In the genomic region with DNA sequence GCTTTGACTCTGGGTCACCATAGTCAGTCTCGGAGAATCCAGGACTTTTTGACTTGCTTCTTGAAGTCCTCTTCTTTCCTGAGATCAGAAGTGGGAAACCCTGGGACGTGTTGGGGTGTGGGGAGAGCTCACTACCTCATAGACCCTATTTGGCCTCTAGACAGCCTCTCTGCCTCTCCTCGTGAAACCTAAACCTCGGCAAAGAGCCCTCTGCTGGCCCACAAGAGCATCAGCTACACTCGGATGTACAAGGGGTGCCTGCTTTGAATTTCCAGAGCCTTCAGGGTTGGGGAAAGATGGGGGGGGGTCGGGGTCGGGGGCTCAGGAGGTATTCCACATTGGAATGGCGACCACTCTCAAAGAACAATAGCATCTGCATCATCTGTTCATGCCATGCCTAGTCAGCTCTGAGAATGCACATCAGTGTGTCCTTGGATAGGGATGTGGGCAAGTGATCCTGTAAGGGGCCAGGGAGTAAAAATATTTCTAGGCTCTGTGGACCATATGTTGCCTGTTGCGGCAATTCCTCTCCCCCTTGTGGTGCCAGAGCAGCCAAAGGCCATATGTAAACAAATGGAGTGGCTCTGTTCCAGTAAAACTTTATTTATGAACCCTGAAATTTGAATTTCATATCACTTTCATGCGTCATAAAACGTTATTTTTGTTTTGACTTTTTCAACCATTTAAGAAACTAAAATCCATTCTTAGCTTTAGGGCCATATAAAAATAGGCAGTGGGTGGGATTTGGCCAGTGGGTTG, we compare ENCODE assay signal across 10 mouse cellular contexts. TPM values are rescaled to one million over a fixed set of nuclear protein-coding genes. Genes with fewer than 3 reads are reported as not detected.
A peak's percentile ranks its signal among the peaks of the same experiment; 100 is the strongest.
DNase-seq lines count a peak whose midpoint lies in the region; ATAC-seq lines count a peak whose summit lies in the region.
"Had no signal": no experiment of that assay in that cellular context is flagged by ENCODE, and none has a peak within 500 bp of the region (broad histone marks: within the 10 kb centered on the region; RNA-seq: fewer than 3 reads in every experiment).

No protein-coding gene starts in this region.

- no peaks in the 10 kb centered on the region for H3K9me3 ChIP-seq in kidney, embryonic 15.5 days (replicated peaks)
- no peaks in the 10 kb centered on the region for H3K9me3 ChIP-seq in embryonic facial prominence, embryonic 14.5 days (ENCODE audit: control insufficient read depth, low read length)

- peaks cover 3% of the 10 kb centered on the region; the same call in 1 of the 2 replicates for H3K27me3 ChIP-seq in kidney, embryonic 15.5 days
- H3K27me3 ChIP-seq in embryonic facial prominence, embryonic 14.5 days (replicated peaks; ENCODE audit: control insufficient read depth, insufficient read depth, low read length), result peaks cover 11% of the 10 kb centered on the region; the same call in 1 of the 2 replicates

- ATAC-seq in kidney, embryonic 15.5 days (replicated peaks; ENCODE audit: low FRiP score), result no peak
- peak; percentile 53; the same call in 1 of the 2 replicates for ATAC-seq in embryonic facial prominence, embryonic 14.5 days (ENCODE audit: low read depth)

- WGBS in kidney, embryonic 15.5 days, result 32% methylated on average over 11 of the region's 11 CpGs
- 26% methylated on average over 11 of the region's 11 CpGs for WGBS in embryonic facial prominence, embryonic 14.5 days

- DNase-seq in kidney, postnatal 10 days, result peak; percentile 26
- DNase-seq in thymus, postnatal 4 days, result peak; percentile 49
- no peak for DNase-seq in thymus, postnatal 25 days
- DNase-seq in embryonic facial prominence, embryonic 14.5 days (ENCODE audit: low spot score), result peak; percentile 77
- no peak for DNase-seq in natural killer cell, adult 2 months (ENCODE audit: low spot score in 2 of 2)
- no peak for DNase-seq in adrenal gland, postnatal 25 days
- no peak for DNase-seq in layer of hippocampus, adult 18-20 months (ENCODE audit: low spot score in 2 of 2)
- DNase-seq: heart, postnatal 14 days had no signal

- H3K9ac ChIP-seq in kidney, embryonic 15.5 days, result no peak overlapping the region
- no peak overlapping the region for H3K9ac ChIP-seq in embryonic facial prominence, embryonic 14.5 days (ENCODE audit: low read depth, low read length)

- H3K4me2 ChIP-seq in kidney, embryonic 15.5 days, result no peak overlapping the region
- no peak overlapping the region for H3K4me2 ChIP-seq in embryonic facial prominence, embryonic 14.5 days (ENCODE audit: low read depth, low read length)

- no peak overlapping the region for H3K4me3 ChIP-seq in kidney, embryonic 15.5 days (replicated peaks)
- H3K4me3 ChIP-seq in embryonic facial prominence, embryonic 14.5 days (ENCODE audit: low read depth, low read length), result no peak overlapping the region

- no peaks in the 10 kb centered on the region for H3K36me3 ChIP-seq in kidney, embryonic 15.5 days
- no peaks in the 10 kb centered on the region for H3K36me3 ChIP-seq in embryonic facial prominence, embryonic 14.5 days (ENCODE audit: control insufficient read depth, insufficient read depth, low read length)

- H3K4me1 ChIP-seq in kidney, embryonic 15.5 days, result no peaks in the 10 kb centered on the region
- H3K4me1 ChIP-seq in embryonic facial prominence, embryonic 14.5 days (ENCODE audit: control insufficient read depth, insufficient read depth, low read length), result no peaks in the 10 kb centered on the region; the same call in 1 of the 2 replicates

- H3K27ac ChIP-seq in kidney, embryonic 15.5 days, result no peak overlapping the region
- no peak overlapping the region for H3K27ac ChIP-seq in embryonic facial prominence, embryonic 14.5 days (replicated peaks; ENCODE audit: low read depth, low read length)

RNA-seq across cellular contexts. Expression of a gene that starts 4.6 kb away (rescaled TPM):
- 83.7 and 91.0 TPM in 2 replicates for polyA plus RNA-seq in kidney, embryonic 15.5 days (2015; fragmentation: Nextera tagmentation; extraction: Ambion mirVana)
- 72.5 and 81.2 TPM in 2 replicates for polyA plus RNA-seq in embryonic facial prominence, embryonic 14.5 days (2014; fragmentation: Nextera tagmentation; extraction: Ambion mirVana)
- 52.7 and 56.7 TPM in 2 replicates for total RNA-seq in adrenal gland, postnatal 25 days (2021)
- total RNA-seq in layer of hippocampus, adult 18-20 months (2021), result 10 to 100 TPM; 54.8 to 62.3 TPM

RNA-seq across cellular contexts. Expression of a gene that starts 34.7 kb away (rescaled TPM):
- 30.9 and 32.4 TPM in 2 replicates for polyA plus RNA-seq in kidney, embryonic 15.5 days (2015; fragmentation: Nextera tagmentation; extraction: Ambion mirVana)
- 10.0 and 10.6 TPM in 2 replicates for polyA plus RNA-seq in embryonic facial prominence, embryonic 14.5 days (2014; fragmentation: Nextera tagmentation; extraction: Ambion mirVana)
- total RNA-seq in adrenal gland, postnatal 25 days (2021), result 2.3 and 3.3 TPM in 2 replicates
- total RNA-seq in layer of hippocampus, adult 18-20 months (2021), result 1 to 10 TPM; 8.2 to 8.3 TPM
- total RNA-seq: monocyte, adult 5-6 weeks had no signal

RNA-seq across cellular contexts. Expression of a gene that starts 44.5 kb away (rescaled TPM):
- polyA plus RNA-seq in kidney, embryonic 15.5 days (2015; fragmentation: Nextera tagmentation; extraction: Ambion mirVana), result not detected in 2 replicates
- 0.71 and 4.3 TPM in 2 replicates for polyA plus RNA-seq in embryonic facial prominence, embryonic 14.5 days (2014; fragmentation: Nextera tagmentation; extraction: Ambion mirVana)
- not detected in 2 replicates for total RNA-seq in adrenal gland, postnatal 25 days (2021)
- total RNA-seq in layer of hippocampus, adult 18-20 months (2021), result 1 to 10 TPM in 1 of 2 experiments, under 1 TPM in 1; 0.84 to 1.1 TPM
- total RNA-seq: monocyte, adult 5-6 weeks had no signal

RNA-seq across cellular contexts. Expression of a gene that starts 45.5 kb away (rescaled TPM):
- polyA plus RNA-seq in kidney, embryonic 15.5 days (2015; fragmentation: Nextera tagmentation; extraction: Ambion mirVana), result 29.0 and 31.0 TPM in 2 replicates
- polyA plus RNA-seq in embryonic facial prominence, embryonic 14.5 days (2014; fragmentation: Nextera tagmentation; extraction: Ambion mirVana), result 26.2 and 29.9 TPM in 2 replicates
- total RNA-seq in adrenal gland, postnatal 25 days (2021), result 18.7 and 20.2 TPM in 2 replicates
- total RNA-seq in layer of hippocampus, adult 18-20 months (2021), result 10 to 100 TPM; 13.8 to 15.4 TPM

Comparison
In these comparisons a context has a peak if more than half of its experiments do, and no peak if none do; other contexts are left out.
1. DNase-seq: peak in kidney, postnatal 10 days (single experiment), thymus, postnatal 4 days (single experiment) and embryonic facial prominence, embryonic 14.5 days (single experiment); none in thymus, postnatal 25 days (single experiment), natural killer cell, adult 2 months (0 of 2), adrenal gland, postnatal 25 days (single experiment) and layer of hippocampus, adult 18-20 months (0 of 2).